Mouse (Mus musculus): ENCODE measurements around the gene Micall1. TPM values are rescaled to one million over a fixed set of nuclear protein-coding genes. Genes with fewer than 3 reads are reported as not detected.

Gene Micall1
- polyA plus RNA-seq, 1 experiment from 2014 or later = 15.0 TPM

DNA sequence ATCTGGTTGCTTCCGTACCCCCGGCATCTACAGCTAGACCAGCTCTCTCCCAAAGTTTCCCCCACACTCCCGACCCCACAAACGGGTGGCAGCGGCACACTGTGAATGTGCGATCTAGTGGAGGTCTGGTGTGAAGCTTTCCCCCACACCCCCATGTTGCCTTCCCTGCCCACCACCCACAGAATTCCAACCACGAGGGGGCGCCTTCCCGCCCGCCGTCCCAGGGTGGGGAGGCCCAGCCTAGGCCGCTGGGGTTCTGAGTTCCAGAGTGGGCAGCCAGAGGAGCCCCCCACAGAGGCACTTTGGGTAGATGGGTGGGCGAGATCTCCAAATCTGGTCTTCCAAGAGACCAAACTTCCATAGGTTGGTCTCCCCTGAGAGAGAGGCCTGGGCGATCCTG, 54.1 kb downstream of the Micall1 start:
- no peak overlapping the region for H3K27ac ChIP-seq (replicated peaks)
- H3K4me1 ChIP-seq (replicated peaks) = peaks cover 11% of the 10 kb centered on the region; the same call in 1 of the 2 replicates
- no peak overlapping the region for H3K9ac ChIP-seq
- ATAC-seq (ENCODE audit: low FRiP score, low read depth) = no peak
- H3K36me3 ChIP-seq = no peaks in the 10 kb centered on the region
- 46% methylated on average over 14 of the region's 14 CpGs for WGBS
- H3K27me3 ChIP-seq = peaks cover 43% of the 10 kb centered on the region
- no peaks in the 10 kb centered on the region for H3K9me3 ChIP-seq
- H3K4me2 ChIP-seq = no peak overlapping the region; the same call in 1 of the 2 replicates
- peak overlapping the region; percentile 22 for H3K4me3 ChIP-seq

DNA sequence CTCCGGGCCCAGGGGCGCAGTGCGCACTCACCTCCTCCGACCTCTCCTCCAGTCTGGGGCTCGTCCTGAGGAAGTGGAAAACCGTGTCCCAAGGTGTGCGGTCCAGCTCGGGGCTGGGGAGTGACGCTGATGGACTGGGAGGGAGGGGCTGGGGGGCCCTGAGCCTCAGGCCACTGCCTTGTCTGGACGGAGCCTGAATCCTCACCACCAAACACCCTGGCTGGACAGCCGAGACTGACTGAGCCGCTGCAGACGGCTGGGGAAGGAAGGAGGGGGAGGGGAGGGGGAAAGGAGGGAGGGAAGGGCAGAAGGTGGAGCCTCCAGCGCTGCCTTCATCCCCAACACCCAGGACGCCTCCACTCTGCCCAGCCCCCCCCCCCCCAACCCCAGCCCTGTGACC, 55.6 kb downstream of the Micall1 start:
- H3K4me3 ChIP-seq = peak overlapping the region; percentile 22
- H3K9me3 ChIP-seq = no peaks in the 10 kb centered on the region
- H3K4me1 ChIP-seq (replicated peaks) = peaks cover 11% of the 10 kb centered on the region; the same call in 1 of the 2 replicates
- H3K36me3 ChIP-seq = no peaks in the 10 kb centered on the region
- H3K9ac ChIP-seq = no peak overlapping the region
- H3K27me3 ChIP-seq = peaks cover 43% of the 10 kb centered on the region
- WGBS = 4% methylated on average over 11 of the region's 15 CpGs
- no peak for ATAC-seq (ENCODE audit: low FRiP score, low read depth)
- H3K27ac ChIP-seq (replicated peaks) = no peak overlapping the region
- H3K4me2 ChIP-seq = no peak overlapping the region

DNA sequence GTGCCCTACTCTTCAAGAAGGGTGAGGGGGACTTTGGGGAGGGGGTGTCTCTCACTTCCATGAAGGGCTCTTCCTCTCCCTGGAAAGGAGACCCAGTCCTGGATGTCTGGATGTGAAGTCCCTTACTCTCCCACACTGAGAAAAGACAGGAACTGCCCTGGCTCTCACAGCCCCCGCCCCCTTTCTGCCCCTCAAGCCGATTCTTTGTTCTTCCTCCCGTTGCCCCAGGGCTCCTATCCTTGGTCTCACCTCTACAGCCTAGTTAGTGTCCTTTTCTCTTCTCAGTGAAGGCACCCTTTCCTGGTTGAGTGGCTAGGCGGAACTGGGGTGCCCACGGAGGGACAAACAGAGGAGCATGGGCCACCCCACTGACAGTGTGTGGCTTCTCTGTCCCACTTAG, 56.4 kb downstream of the Micall1 start, which contains the start of gene Sox10:
Gene Sox10 (minus strand): TSS at position 101 of the 400 bp plus-strand sequence.
- H3K4me2 ChIP-seq = no peak within 1 kb of the TSS
- H3K4me3 ChIP-seq = peak within 1 kb of the TSS; percentile 22
- 53% methylated on average over 5 of the region's 5 CpGs for WGBS
- H3K4me1 ChIP-seq (replicated peaks) = peaks cover 11% of the 10 kb centered on the region; the same call in 1 of the 2 replicates
- no peak within 1 kb of the TSS for H3K9ac ChIP-seq
- peaks cover 43% of the 10 kb centered on the region for H3K27me3 ChIP-seq
- H3K27ac ChIP-seq (replicated peaks) = no peak within 1 kb of the TSS; the same call in 1 of the 2 replicates
- no peak for ATAC-seq (ENCODE audit: low FRiP score, low read depth)
- H3K36me3 ChIP-seq = no peaks in the 10 kb centered on the region
- no peaks in the 10 kb centered on the region for H3K9me3 ChIP-seq

DNA sequence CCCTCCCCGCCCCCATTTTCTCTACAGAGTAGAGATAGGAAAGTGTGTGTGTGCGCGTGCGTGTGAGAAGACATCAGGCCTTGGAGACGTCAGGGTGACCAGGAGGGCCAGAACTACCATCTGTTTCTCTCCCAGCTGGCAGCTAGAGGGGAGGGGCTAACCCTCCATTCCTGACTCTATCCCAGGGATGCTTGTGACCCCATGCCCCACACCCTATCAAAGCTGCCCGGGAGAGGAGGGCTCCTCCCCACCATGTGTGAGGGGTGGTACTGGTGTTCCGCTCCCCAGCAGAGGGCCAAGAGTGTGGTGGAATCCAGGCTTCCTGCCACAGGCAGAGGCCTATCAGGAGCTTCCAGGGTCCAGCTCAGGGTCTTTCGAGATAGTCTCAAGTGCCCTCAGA, 58.0 kb downstream of the Micall1 start:
- no peaks in the 10 kb centered on the region for H3K36me3 ChIP-seq
- ATAC-seq (ENCODE audit: low FRiP score, low read depth) = 0 out of 2 replicates have a peak, but pooled peaks have one; percentile 42
- no peak overlapping the region for H3K4me3 ChIP-seq
- WGBS = 49% methylated on average over 8 of the region's 8 CpGs
- H3K27me3 ChIP-seq = peaks cover 39% of the 10 kb centered on the region
- no peak overlapping the region for H3K4me2 ChIP-seq
- peaks cover 11% of the 10 kb centered on the region; the same call in 1 of the 2 replicates for H3K4me1 ChIP-seq (replicated peaks)
- no peaks in the 10 kb centered on the region for H3K9me3 ChIP-seq
- H3K27ac ChIP-seq (replicated peaks) = no peak overlapping the region
- H3K9ac ChIP-seq = no peak overlapping the region

DNA sequence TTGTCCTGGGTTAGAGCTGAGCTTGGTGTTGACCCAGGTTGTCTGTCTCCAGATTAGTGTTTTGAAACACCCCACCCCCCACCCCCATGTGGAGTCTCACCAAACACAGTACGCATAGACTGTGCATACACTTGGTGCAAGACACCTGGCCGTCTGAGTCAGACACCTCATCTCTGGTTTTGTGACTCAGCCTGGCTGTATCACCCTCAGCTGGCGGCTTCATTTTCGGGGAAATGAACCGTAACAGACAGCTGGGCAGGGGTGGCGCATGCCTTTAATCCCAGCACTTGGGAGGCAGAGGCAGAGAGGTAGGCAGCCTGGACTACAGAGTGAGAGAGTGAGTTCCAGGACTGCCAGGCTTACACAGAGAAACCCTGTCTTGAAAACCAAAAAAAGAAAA, 68.2 kb downstream of the Micall1 start:
- Histone ChIP-seq H3K4me3 (no peak overlapping the region), H3K4me2 (no peak overlapping the region), H3K36me3 (no peaks in the 10 kb centered on the region), H3K27ac (replicated peaks) (no peak overlapping the region), H3K9ac (no peak overlapping the region), H3K9me3 (no peaks in the 10 kb centered on the region), H3K27me3 (no peaks in the 10 kb centered on the region), H3K4me1 (replicated peaks) (no peaks in the 10 kb centered on the region)
- 57% methylated on average over 6 of the region's 6 CpGs for WGBS
- no peak for ATAC-seq (ENCODE audit: low FRiP score, low read depth)

DNA sequence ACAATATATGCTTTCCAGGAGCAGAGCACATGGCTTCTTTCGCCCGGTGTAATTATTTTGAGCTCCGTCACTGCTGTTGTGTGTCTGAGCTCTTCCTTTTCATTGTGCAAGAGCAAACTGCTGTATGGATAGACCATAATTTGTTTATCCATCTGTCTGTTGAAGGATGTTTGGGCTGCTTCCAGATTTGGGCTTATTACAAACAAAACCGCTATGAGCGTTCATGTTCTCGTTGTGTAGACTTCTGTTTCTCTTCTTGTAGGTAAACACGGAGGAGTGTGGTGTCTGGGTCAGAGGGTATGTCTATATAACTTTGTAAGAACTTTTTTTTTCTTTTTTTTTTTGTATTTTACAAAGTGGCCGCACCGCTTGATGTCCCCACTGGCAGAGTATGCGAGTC, 76.5 kb downstream of the Micall1 start:
- Histone ChIP-seq H3K9me3 (no peaks in the 10 kb centered on the region), H3K27me3 (no peaks in the 10 kb centered on the region), H3K4me1 (replicated peaks) (no peaks in the 10 kb centered on the region), H3K27ac (replicated peaks) (no peak overlapping the region), H3K4me2 (no peak overlapping the region), H3K36me3 (no peaks in the 10 kb centered on the region), H3K4me3 (no peak overlapping the region), H3K9ac (no peak overlapping the region)
- ATAC-seq (ENCODE audit: low FRiP score, low read depth) = no peak
- 76% methylated on average over 10 of the region's 10 CpGs for WGBS

Other genes starting within 250 kb of the Micall1 start
- gene Gga1, start 231.7 kb upstream of the Micall1 start, polyA plus RNA-seq (2015; fragmentation: Nextera tagmentation; extraction: Ambion mirVana) = 44.7 and 51.9 TPM in 2 replicates
- not detected in 2 replicates for gene Gm49510, start 209.2 kb upstream of the Micall1 start, polyA plus RNA-seq (2015; fragmentation: Nextera tagmentation; extraction: Ambion mirVana)
- 4.2 and 4.5 TPM in 2 replicates for gene Sh3bp1, start 209.1 kb upstream of the Micall1 start, polyA plus RNA-seq (2015; fragmentation: Nextera tagmentation; extraction: Ambion mirVana)
- 96.1 and 110 TPM in 2 replicates for gene Pdxp, start 195.0 kb upstream of the Micall1 start, polyA plus RNA-seq (2015; fragmentation: Nextera tagmentation; extraction: Ambion mirVana)
- 113 and 134 TPM in 2 replicates for gene Lgals1, start 182.2 kb upstream of the Micall1 start, polyA plus RNA-seq (2015; fragmentation: Nextera tagmentation; extraction: Ambion mirVana)
- gene Nol12, start 174.0 kb upstream of the Micall1 start, polyA plus RNA-seq (2015; fragmentation: Nextera tagmentation; extraction: Ambion mirVana) = 57.3 and 69.1 TPM in 2 replicates
- 42.7 and 43.3 TPM in 2 replicates for gene Triobp, start 161.2 kb upstream of the Micall1 start, polyA plus RNA-seq (2015; fragmentation: Nextera tagmentation; extraction: Ambion mirVana)
- gene H1f0, start 80.4 kb upstream of the Micall1 start, polyA plus RNA-seq (2015; fragmentation: Nextera tagmentation; extraction: Ambion mirVana) = 214 and 226 TPM in 2 replicates
- 0.13 and 0.38 TPM in 2 replicates for gene Galr3, start 67.0 kb upstream of the Micall1 start, polyA plus RNA-seq (2015; fragmentation: Nextera tagmentation; extraction: Ambion mirVana)
- gene Ankrd54, start 46.0 kb upstream of the Micall1 start, polyA plus RNA-seq (2015; fragmentation: Nextera tagmentation; extraction: Ambion mirVana) = 56.0 and 59.7 TPM in 2 replicates
- gene Eif3l, start 33.7 kb upstream of the Micall1 start, polyA plus RNA-seq (2015; fragmentation: Nextera tagmentation; extraction: Ambion mirVana) = 167 and 177 TPM in 2 replicates
- 253 and 258 TPM in 2 replicates for gene Polr2f, start 32.1 kb downstream of the Micall1 start, polyA plus RNA-seq (2015; fragmentation: Nextera tagmentation; extraction: Ambion mirVana)
- 17.2 and 22.0 TPM in 2 replicates for gene 1700088E04Rik, start 32.4 kb downstream of the Micall1 start, polyA plus RNA-seq (2015; fragmentation: Nextera tagmentation; extraction: Ambion mirVana)
- gene Sox10, start 56.3 kb downstream of the Micall1 start, polyA plus RNA-seq (2015; fragmentation: Nextera tagmentation; extraction: Ambion mirVana) = 8.2 and 8.9 TPM in 2 replicates
- 88.6 and 93.2 TPM in 2 replicates for gene Pick1, start 120.3 kb downstream of the Micall1 start, polyA plus RNA-seq (2015; fragmentation: Nextera tagmentation; extraction: Ambion mirVana)
- gene Gm49486, start 120.5 kb downstream of the Micall1 start, polyA plus RNA-seq (2015; fragmentation: Nextera tagmentation; extraction: Ambion mirVana) = 1.0 and 1.4 TPM in 2 replicates
- 1.00 and 1.2 TPM in 2 replicates for gene Slc16a8, start 145.9 kb downstream of the Micall1 start, polyA plus RNA-seq (2015; fragmentation: Nextera tagmentation; extraction: Ambion mirVana)
- gene Baiap2l2, start 176.6 kb downstream of the Micall1 start, polyA plus RNA-seq (2015; fragmentation: Nextera tagmentation; extraction: Ambion mirVana) = 3.7 and 4.0 TPM in 2 replicates
- 27.1 and 32.5 TPM in 2 replicates for gene Pla2g6, start 219.5 kb downstream of the Micall1 start, polyA plus RNA-seq (2015; fragmentation: Nextera tagmentation; extraction: Ambion mirVana)
- gene Maff, start 237.7 kb downstream of the Micall1 start, polyA plus RNA-seq (2015; fragmentation: Nextera tagmentation; extraction: Ambion mirVana) = 1.00 and 1.0 TPM in 2 replicates